Mouse (Mus musculus) right cerebral cortex, adult 2 months (tissue): ENCODE measurements around the gene Igfbp1.
"Not testable (repeated sequence)": the region's sequence is repeated elsewhere in the genome, so short reads cannot be mapped to it uniquely, and the experiment has no call there.

ENCODE experiments used
- DNase-seq, 2 experiments: peaks; one replicate each; pipeline ENCODE4 v3.0.0; 2021 to 2022; ENCODE audit warnings: low spot score in 2 of 2

Igfbp1 gene

DNA sequence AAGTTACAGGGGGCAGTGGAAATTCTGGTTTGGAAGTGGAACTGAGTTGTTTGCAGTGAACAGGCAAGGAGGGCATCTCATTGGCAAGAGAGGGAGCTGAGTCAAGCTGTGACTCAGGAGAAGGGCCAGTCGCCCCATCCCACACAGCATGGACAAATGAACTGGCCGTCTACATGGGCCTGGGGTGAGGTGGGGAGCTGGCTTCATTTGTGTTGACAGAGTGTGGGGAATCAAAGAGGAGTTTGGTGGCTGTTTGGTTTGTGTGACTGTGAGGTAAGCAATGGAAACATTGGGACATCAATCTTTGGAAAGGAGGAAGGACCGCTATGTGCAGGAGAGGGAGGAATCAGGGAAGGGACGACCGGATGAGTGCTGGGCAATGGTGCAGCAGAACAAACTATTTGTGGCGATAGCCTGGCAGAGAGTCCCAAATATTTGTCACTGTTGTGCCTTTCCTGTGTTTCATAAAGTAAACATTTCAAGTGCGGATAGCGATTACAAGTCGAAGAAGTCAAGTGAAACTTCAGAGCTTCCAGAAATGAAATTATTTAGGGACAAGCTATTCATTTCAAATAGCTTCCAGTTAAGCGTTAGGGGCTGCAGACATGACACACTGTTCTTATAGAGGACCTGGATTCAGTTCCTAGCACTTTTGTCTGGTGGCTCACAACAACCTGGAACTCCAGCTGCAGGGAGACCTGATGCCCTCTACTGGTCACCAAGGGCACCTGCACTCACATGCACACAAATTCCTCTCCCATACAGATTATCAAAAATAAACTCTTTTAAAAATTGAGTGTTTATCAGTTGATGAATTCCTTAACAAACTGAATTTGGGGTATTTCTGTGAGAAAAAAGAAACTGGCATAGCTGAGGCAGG, 2.9 kb upstream of the Igfbp1 start:
- DNase-seq, result no peak

DNA sequence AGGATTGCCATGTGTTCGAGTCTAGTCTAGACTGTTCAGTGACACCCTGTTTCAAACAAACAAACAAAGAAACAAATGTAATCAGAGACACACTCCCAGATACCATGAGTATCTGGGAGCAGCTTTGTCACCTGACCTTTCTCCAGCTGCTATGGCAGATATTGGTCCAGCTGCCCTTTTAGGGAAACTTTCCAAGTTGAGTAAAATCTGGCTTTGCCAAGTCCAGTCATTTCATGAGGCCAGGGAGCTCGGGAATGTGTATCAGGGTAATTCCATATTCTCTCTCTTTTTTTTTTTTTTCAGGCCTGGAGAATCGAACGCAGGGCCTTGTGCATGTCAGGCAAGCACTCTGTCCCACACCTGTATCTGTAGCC, 2.3 kb upstream of the Igfbp1 start:
- DNase-seq, result no peak

DNA sequence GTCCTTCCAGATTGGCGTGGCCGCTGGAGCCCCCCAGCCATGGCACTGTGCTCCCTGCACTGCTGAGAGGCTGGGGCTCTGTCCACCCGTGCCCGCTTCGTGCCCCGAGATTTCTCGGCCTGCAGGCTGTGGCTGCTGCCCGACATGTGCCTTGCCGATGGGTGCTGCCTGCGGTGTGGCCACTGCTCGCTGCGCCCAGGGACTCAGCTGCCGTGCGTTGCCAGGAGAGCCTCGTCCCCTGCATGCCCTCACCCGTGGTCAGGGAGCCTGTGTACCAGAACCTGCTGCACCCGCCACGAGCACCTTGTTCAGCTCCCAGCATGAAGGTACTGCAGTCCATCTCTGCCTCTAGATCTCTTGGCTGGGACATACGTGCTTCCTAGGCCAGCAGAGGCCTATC, 424 bp downstream of the Igfbp1 start:
- no peak for DNase-seq

DNA sequence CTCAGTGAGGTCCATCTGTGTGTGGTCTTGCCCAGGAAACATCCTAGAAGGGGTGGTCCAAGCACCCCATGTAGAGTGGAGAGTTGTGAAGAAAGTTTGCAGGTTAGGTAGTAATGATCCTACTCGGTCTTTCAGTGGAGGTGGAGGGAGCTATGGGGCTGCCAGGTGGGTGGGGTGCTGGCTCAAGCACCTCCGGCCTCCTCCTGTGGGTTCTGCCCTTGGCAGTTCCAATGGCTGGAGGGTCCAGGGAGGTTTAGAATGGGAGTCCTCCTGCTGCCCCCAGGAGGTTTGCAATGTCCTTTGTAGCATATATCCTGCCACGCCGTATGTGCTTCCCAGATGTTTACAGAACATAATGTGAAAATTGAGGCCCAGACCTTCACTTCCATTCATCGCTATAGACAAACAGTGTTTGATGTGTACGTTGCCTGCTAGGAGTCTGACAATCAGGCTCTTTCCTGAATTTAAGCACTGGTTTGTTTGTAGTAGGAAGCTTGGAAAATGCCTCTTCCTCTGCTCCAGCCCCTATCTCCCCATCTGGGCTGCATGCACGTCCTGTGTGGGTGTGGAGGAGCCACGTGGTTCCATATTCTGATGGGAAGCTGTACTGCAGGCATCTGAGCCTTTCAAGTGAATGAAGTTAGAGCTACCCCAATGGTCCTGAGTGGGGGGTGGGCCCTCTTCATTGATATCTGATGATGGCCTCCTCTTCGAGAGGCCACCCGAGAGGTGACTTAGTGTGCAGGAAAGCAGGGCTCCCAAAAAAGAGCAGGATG, 1.1 kb downstream of the Igfbp1 start:
- no peak for DNase-seq

DNA sequence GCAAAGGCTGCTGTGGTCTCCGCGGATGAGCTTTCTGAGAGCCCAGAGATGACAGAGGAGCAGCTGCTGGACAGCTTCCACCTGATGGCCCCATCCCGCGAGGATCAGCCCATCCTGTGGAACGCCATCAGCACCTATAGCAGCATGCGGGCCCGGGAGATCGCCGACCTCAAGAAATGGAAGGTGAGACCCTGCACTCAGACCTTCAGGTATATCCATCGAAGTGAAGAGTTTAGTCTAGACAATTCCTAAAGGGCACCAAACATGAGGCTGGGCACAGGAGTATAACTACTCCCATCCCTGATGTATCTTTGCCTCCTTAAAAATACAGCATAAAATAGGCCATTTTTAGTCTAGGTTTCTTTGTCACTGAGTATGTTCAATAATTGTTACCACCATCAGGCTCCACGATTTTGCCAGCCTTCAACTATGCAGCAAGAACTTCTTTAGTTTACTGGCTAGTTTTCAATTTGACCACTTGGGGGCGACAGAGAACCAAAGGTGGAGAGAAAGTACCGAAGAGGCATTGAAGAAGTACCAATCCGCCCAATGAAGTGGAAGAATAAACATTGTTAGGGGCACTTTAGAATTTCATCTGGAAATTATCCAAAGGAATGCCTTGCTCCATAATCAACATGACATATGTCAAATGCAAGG, 2.3 kb downstream of the Igfbp1 start:
- DNase-seq, result peak; percentile 36 to 80

DNA sequence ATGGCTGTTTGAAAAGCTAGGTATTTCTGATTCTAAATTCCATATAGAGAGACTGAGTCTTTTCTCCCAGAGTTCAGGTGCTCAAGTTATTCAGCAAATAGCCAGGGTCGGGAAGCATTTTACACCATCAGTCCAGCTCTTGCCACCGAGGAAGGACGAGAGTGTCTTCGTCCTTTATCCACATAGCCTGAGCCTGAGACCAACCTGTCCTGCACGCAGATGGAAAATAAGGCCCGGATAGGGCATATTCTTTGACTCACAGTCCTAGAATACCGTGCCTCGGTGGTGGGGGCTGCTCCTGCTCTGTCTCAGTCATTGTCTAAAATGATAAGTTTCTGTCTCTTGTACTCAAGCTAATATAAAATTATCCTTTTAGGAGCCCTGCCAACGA, 2.8 kb downstream of the Igfbp1 start:
- DNase-seq, result no peak

DNA sequence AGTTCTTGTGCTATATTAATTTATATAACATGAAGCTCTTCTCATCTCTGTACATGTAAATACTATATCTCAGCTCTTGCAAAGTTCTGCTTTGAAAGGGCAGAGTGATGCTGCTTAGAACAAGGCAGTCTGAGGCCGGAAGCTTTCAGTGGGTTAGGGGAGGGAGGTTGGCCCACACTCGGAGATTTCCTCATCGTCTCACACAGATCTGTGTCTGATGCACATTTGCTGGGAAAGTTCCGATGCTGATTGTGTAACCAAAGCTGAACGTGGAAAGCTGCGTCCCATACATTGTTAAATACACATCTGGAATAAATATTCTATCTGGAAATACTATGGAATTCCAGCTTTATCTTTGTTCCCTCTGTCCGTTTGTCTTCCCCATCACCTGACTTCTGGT, 4.6 kb downstream of the Igfbp1 start:
- no peak for DNase-seq

DNA sequence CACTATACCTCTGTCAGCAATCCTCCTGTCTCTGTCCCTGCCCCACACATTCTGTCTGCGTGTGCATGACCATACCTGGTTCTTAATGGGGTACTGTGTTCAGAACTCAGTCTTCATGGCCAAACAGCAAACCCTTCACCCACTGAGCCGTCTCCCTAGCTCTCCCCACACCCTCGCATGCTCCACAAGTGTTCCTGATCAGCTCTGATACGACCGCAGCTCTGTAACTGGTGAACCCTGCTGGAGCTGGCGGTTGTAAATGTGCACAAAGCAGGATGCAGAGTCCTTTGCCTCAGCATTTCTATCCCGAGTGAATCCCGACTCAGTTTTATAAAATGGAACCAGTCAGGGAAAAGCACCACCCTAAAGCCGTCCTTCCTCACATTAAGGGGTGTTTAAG, 6.3 kb downstream of the Igfbp1 start:
- no peak for DNase-seq

DNA sequence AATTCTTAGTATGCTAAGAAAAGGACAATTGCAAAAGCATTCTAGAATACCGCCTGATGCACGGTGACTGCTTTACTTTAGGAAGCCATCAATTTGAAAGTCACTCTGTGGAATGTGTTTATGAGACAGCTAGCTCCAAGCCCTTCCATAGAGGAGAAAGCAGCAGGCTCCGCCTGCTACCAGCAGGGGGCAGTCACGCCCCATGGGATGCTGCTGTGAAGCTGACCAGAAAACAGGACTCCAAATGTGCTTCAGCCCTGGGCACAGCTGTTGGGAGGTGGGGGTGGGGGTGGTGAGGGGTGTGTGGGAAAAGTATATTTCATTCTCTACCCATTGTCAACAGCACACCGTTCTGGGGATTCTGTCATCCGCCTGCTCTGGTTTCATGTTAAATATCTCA, 12.8 kb downstream of the Igfbp1 start:
- DNase-seq, result peak; percentile 80 to 83

DNA sequence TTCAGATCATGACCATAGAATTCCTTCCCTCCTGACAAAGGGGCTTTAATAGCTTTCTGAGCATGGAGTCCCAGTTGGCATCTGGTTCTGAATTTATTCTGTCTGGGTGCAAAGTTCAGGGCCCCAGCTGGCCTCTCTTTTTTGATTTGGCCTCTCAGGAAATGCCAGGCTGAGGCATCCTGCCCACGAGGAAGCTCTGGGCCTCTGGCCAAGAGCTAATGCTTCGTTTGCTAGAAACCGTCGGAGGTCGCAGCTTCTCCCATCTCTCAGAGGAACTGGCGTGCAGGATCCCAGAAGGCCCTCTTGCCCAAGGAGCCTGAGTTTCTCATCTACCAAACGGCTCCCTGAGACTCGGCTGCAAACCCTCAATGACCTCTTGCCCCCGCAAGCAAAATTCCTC, 13.6 kb downstream of the Igfbp1 start:
- no peak for DNase-seq

DNA sequence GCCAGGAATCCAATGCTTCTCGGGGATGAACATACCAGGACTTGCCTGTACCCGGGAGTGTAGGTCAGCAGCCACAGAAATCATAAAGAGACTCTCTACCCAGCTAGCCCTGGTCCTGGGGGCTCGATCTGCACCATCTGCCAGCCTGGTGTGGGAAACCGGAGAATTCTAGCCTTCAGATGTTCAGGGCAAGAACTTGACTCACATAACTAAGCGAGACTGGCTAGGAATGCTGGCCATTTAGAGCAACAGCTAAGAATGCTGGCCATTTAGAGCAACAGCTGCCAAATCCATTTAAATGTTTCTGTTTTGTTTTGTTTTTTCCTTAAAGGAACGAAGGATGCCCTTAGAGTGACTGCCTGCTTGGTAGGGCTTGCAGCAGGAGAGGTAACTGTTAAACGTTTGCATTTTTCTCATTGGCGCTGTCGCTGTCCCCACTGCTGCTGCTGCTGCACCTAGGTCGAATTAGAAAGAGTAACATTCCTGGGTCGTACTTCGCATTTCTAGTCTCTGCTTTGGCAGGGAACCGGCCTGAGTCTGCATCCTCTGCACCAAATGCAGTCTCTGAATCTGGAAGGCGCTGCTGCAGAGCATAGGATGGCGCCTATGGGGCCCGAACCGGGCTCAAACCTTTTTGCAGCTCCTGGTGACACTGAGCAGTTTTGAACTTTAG, 14.7 kb downstream of the Igfbp1 start:
- DNase-seq, result no peak

DNA sequence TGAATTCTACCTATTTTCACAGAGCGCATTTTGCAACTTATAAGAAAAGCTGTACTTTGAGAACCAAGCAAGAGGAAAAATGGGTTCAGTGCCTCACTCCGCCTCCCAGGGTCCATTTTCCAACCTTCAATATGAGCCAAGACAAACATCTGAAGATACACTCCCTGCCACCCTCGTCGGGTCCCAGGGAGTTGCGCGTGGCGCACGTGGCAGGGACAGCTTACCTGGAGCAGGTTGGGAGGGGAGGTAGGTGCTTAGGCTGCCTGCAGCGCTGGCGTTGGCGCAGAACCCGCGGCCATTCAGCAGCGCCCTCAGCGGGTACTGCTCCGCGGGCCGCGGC, 15.5 kb downstream of the Igfbp1 start:
- DNase-seq, result no peak

DNA sequence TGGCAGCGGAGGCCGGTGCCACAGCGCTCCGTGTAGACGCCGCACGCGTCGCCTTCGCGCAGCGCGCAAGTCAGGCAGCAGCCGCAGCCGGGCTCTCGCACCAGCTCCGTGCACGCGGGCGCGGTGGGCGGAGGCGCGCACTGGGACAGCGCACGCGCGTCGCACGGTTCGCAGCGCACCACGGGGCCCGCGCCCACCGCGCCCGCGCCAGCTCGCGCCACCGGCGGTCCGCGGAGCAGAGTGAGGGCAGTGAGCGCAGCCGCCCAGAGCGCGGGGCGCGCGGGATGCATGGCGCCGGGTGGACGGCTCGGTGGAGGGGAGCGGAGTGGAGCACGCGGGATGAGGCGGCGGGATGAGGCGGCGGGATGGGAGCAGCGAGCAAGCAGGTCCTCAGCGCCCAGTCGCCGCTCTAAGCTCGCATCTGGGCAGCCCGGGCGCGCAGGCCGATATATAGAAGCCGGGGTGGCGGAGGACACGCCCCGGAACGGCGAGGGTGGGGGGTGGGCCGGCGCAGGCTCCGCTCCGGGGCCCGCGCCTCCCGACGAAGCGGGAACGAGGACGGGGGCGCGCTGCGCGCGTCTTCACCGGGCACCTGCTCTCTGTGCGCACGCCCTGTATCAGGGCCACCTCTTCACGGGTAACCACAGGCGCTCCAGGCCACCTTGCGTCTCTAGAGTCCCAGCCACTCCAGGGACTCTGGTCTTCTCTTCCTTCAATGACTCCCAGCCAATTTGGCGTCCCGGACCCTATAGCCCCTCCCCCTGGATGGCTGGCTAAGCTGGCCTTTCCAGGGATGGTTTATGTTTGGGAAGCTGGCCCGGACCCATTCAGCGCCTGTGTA, 16.1 kb downstream of the Igfbp1 start, which contains the start of gene Igfbp3:
TSS of gene Igfbp3 (minus strand) at position 423 of the 841 bp plus-strand sequence.
- peak; percentile 81 to 82 for DNase-seq

DNA sequence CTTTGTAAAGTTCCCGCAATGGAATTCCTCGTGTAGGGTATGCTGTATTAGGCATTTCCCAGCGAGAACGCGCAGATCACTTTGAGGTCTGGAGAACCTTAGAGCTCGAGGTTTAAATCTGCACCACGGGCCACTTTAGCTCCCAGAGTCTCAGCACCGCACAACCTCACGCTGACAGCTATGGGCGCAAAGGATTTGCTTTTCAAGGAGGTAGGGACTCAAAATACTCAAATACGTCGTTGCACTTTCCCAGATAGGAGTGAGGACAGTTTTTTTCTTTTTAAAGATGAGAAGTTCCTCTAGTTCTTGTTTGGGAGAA, 16.7 kb downstream of the Igfbp1 start:
- no peak for DNase-seq

DNA sequence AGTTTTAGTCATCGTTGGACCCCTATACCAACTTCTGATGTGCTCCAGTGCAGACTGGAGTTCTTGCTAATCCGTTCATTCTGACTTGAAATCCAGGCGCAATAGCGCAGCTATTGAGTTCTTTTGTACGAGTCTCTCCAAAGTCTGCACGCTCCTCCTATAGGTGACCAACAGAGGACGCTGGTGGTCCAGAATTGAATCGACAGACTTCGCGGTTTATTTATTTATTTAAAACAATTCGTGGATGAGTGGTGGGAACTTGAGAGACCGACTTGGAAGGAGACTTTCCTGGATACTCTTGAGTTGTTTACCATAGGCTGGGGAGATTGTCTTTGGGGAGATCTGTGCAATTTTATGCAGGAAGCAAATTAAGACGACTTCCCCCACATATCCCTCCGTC, 17.2 kb downstream of the Igfbp1 start:
- peak; percentile 73 to 79 for DNase-seq

DNA sequence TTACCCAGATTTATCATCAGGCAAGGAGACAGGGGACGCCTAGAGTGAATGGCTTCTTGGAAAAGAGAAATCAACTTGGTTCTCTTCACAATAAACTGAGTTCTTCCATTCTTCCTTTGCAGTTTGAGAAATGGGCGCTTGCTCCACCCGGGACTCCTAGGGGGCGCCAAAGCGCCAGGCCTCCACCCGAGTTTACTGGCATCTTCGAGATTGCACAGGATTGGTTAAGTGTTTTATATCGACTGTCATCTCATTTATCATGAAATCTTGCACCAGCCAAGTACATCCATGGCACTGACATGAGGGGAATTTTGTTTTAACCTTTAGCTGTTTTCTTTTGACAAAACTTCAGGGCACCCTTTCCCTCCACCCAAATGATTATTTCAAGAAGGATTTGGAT, 18.1 kb downstream of the Igfbp1 start:
- peak; percentile 72 to 74 for DNase-seq

DNA sequence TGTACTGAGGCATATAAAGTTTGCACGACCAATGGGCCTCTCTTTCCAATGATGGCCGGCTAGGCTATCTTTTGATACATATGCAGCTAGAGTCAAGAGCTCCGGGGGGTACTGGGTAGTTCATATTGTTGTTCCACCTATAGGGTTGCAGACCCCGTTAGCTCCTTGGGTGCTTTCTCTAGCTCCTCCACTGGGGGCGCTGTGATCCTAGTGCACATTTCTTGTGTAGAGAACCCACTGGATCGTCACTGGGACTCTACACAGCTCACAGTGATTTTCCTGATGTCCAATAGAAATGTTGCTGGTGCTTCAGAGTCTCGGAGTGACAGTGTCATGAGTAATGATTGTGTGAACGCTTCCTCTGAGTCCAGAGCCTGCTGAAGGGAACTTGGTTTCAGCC, 24.2 kb downstream of the Igfbp1 start:
- DNase-seq, result not testable (repeated sequence)

DNA sequence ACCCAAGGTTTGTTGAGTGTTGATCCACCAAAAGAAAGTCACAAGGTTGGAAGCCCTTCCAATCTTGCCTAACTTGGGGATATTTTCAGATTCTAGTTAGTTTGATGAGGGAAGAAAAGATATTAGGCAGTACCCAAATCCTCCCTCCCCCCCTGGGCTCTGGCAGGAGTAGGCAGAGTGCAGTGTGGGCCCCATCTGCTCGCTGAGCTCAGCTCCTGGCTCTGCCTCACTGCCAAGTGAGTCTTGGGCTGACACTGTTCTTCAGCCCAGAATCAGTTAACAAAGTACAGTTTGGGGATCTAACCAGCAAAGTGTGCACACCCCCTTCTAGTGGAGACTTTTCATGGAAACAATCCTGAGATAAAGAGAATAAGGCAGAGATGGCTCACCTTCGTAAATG, 28.6 kb downstream of the Igfbp1 start:
- peak; percentile 31 to 38 for DNase-seq

DNA sequence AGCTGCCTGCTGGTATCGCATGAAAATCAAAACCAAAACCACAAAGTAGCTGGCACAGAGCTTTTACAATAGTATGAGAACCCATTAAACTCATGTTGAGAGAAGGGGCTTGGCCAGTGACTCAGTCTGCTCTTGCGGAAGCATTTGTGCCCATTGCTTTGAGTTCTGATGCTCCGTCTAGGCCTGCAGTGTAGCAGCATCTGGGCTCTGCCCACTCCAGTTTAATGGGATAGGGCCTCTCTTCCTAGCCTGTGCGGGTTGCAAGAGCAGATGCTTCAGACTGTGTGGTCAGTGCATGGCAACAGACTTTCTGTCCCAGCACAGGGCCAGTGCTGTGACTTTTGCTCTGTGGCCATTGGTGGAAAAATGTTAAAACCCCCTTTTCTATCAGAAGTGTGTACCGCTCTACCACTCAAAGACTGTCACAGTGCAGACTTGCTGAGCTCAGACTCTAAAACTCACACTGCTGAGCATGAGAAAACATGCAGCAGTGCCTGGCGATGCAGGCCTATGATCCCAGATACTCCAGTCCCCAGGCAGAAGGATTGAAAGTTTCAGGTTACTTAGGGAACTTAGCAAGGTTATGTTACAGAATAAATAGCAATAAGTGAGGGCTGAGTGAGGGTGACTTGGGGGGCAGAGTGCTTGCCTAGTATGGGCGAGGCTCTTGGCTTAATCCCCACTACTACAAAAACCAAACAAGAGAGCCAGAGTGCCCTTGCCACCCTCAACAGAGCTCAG, 29.4 kb downstream of the Igfbp1 start:
- DNase-seq, result no peak

DNA sequence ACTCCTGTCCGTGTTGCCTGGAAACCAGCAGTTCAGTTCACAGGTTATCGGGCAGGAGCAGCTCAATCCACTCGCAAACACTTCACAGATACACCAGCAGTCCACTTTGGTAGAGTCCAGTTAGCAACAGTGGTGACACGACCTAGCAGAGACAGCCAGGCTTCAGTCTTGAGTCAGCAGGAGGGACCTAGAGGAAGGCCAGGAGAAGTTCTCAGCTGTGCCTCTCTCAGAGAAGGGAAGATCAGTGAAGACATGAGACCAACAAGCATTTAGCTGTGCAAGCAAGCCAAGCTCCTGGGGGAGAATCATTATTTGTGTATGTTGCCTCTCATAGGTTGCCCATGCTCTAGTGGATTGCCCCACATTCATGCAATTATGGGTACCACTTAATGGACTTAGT, 30.5 kb downstream of the Igfbp1 start:
- DNase-seq, result no peak

DNA sequence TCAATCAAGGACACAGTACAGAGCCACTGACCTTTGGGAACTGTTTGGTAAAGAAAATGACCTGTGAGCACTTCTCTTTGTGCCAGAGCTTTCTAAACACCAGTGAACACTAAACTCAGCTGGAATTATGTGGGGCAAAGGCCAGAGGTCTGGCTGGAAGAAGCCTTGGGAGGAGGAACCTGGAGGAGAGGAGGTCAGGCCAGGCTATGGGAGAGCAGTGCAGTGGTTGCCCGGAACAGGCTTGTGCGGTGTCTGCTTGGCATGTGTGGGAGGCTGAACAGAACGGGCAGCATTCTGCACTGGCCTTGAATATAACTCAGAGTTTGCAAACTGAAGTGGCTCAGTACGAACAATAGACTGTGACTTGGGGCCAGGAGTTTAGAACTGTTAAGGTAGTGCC, 32.4 kb downstream of the Igfbp1 start:
- DNase-seq, result no peak
